Mouse (Mus musculus): ENCODE results near the gene Tbc1d9b. TPM values are rescaled to one million over a fixed set of nuclear protein-coding genes. Genes with fewer than 3 reads are reported as not detected.

Tbc1d9b gene
- total RNA-seq, 2 experiments from 2014 or later, result 40.2 to 45.6 TPM

DNA sequence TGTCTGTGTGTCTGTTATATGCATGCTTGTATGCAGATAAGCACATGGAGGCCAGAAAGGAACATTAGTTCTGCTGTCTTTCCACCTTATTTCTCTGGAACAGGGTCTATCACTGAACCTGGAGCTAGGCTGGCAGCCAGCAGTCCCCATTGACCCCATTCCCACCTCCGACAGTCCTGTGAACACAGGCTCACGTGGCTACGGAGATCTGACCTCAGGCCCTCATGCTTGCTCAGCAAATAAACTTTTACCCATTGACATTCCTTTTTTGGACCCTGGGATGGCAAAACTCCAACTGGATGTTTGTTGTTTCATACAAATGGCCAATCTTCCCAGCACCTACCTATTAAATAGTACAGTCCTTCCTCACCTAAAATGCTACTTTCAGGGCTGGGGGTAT, 45.2 kb downstream of the Tbc1d9b start:
- DNase-seq, result no peak

DNA sequence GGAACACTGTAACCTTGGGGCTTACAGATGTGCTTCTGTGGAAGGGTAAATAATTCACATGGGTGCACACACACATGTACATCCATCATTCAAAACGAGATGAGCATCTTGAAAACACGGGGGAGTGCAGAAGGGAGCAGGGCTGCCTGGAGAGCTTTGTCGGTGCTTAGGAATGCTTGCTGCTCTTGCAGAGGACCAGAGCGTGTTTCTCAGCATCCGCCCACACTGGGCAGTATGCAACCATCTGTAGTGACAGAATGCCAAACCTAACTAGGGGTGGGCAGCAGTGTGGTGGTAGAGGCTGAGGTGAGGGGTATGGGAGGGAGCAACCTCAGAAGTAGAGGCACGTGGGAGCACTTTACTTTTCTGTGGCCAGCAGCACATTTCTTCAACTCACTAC, 45.9 kb downstream of the Tbc1d9b start:
- no peak for DNase-seq

DNA sequence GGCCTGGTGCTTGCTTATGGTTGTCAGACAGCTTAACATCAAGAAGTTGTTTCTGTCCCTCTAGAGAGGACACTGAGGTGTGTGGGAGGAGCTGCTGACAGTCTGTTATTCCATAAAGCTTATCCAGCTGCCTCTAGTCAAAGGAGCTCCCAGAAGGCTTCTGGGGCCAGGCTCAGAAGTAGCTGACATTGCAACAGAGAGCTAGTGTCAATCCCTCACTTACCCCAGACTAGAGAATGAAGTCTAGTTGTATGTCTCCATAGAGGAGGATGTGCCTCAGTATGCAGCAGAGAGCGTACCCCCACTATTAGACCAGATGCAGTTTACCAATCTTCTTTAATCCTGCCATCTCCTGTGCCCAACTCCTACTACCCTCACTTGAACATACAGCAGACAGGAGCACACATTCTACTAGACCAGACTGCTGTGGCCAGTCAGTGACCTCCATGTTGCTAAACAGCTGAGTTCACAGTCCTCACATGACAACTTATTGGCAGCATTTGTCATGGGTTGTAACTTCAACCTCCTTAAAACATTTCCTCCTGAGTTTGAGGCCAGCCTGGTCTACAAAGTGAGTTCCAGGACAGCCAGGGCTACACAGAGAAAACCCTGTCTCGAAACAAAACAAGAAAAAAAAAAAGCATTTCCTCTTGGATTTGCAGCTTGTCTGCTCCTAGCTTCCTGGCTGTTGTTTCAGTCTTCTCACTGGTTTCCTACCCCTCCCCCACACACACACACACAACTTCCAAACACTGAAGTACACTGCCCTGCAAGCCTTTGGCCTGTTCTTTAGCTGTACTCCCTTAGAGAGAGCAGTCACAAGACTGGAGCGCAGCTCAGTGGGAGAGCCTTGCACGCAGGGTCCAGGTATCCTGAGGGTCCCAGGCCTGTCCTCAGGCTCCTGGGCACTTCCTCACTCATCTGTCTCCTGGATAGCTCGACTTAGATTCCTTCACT, 47.6 kb downstream of the Tbc1d9b start:
- DNase-seq, result no peak

DNA sequence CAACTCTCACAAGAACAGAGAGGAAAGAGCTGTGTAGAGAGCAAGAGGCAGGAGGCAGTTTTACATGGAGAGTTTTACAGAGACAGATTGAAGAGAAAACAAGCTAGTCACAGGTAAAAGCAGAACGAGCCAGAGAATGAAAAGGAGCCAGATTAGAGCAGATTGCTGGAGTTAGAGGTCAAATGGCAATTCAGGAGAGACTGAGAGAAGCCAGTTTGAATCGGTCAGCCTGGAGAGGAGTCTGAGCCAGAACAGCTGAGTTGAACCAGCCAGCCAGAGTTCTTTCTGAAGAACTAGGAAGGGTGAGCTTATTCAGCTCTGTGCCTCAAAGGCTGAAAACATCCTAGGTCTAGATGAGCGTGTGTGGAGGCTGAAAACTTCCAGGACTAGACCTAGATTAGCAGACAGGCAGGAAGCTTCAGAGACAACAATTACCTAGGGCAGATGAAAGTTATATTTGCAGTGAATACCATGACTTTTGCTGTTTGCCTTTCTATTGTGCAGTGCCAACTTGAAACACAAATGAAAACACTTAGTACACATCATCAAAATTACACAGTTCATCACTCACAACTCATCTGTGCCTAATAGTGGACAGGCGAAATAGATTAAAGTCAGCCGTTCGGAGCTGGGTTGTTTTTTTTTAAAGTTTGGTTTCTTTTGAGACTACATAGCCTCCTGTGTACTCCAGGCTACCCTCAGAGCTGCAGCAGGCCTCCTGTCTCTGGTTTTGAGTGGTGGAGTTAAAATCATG, 49.5 kb downstream of the Tbc1d9b start:
- DNase-seq, result no peak

DNA sequence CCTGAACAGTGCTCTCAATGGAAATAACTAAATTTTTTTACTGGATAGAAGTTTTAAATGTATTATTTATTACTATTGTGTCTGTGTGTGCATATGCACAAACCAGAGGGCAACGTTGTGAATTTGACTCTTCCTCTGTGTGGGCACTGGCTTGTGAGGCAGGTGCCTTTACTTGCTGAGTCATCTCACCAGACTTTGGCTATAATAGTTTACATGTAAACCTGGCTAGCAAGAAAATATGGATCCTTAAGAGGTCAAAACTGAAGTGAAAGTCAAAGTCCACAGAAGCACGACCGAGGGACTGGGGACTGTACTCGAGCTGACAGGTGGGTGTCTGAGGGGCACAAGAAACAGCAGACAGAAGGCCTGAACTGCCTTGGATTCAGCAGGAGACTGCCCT, 51.5 kb downstream of the Tbc1d9b start:
- DNase-seq, result no peak

DNA sequence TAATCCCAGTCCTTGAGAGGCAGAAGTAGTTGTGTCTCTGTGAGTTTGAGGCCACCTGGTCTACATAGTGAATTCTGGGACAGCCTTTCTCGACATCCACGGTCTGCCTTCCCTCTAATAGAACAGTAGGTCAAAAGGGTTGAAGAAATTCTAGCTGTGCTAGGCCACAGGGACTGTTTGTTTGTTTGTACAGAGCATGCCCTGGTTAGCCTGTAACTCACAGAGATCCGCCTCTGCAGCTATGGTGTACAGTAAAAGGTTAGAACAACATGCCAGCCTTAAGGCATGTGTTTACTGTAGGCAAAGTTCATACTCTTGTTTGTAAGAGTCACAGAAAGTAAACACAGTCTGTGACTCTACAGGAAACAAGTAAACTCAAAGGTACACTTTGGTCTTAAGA, 53.6 kb downstream of the Tbc1d9b start:
- DNase-seq, result no peak

DNA sequence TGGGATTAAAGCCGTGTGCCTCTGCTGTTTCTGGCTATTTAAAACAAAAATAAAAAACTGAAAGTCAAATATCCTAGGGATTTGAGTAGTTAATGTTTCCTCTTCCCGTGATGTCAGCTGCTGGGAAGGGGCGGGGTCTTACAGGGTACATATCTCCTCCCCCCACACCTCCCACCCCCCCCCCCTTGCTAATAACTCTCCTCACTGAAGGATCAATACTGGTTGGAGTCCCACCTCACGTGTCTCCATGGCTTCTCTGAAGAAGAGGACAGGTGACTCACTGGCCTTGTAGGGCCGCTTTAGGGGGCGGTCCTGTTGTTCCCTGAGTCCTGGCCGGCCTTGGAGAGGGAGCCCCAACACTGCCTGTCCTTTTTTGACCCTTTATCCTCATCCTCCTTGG, 57.5 kb downstream of the Tbc1d9b start:
- peak in 1 of 2 experiments; percentile 29 for DNase-seq

DNA sequence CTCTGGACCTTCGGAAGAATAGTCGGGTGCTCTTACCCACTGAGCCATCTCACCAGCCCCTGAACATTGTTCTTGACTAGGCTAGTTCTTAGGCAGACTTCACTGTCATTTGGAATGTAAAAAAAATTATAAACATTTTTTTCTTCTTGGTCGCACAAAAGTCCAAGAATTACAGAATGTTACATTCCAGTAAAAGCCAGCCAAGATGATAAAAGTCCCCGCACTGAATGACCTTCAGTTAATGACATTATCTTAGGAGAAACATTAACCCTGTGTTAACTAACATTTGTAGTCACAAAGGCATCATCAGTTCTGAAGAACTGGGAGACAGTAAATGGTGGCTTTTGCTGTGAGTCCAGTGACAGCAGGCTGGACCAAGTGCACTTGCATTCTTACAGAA, 59.2 kb downstream of the Tbc1d9b start:
- DNase-seq, result no peak

DNA sequence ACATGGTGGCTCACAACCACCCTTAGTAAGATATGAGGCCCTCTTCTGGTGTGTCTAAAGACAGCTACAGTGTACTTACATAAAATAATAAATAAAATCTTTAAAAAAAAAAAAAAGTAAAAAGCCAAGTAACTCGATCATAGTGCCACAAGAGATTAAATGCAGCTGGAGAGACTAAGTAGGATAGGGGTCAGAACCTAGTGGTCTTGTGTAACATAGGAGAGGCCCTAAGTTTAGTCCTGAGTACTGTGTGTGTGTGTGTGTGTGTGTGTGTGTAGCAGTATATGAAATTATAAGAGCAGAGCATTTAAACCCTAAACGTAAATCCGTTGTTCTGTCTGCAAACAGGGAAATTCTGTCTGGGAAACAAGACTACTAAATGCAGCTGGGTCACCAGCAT, 61.1 kb downstream of the Tbc1d9b start:
- DNase-seq, result no peak

DNA sequence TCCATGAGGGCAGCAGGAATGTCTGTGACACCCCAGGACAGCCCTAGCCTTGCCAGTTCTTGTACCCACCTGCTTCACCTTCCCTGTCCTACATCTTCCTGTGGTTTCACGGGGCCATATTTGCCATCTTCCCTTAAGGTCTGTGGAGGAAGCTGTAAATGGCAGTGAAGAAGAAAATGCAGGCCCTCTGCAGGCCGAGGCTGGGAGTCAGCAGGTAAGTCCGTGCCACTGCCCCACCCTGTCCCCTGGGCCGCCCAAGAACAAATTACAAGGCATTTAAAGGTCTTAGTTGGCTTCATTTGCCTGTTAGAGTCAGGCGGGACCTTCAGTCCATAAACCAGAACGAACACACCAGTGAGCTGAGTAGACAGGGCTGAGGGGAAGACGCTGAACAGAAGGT, 62.9 kb downstream of the Tbc1d9b start:
- DNase-seq, result no peak

DNA sequence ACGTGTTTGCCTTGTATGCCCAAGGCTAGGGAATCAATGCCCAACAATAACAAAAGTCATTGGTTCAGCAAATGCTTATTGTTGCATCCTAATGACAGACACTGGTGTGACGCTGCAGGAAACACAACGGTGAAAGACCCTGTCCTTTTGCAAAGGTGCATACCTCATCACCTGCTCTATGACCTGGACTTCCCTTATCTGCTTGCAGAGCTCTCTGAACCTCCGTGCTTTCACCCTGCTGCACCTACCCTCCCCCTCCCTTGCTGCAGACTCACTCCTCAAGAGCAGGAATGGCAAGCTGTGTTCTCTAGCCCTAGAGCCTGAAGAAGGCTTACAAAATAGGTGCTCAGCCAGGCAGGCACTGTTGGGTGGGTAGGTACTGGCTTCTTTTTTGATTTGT, 63.6 kb downstream of the Tbc1d9b start:
- DNase-seq, result no peak

DNA sequence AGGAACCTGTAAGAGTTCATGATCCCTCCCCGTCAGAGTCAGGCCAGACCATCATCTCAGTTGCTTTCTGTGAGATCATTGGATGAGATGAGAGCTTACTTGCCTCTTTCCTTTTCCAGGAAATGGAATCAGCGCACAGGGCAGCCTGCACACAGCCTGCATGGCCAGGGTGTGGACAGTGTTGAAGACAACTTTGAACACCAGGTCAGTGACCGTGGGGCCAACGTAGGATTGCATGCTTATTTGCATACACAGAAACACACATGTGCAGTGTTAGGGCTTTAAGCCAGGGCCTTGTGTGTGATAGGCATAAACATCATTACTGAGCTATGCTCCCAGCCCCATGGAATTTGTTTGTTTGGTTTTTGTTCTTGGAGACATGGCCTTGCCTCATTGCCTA, 66.3 kb downstream of the Tbc1d9b start:
- DNase-seq, result no peak

DNA sequence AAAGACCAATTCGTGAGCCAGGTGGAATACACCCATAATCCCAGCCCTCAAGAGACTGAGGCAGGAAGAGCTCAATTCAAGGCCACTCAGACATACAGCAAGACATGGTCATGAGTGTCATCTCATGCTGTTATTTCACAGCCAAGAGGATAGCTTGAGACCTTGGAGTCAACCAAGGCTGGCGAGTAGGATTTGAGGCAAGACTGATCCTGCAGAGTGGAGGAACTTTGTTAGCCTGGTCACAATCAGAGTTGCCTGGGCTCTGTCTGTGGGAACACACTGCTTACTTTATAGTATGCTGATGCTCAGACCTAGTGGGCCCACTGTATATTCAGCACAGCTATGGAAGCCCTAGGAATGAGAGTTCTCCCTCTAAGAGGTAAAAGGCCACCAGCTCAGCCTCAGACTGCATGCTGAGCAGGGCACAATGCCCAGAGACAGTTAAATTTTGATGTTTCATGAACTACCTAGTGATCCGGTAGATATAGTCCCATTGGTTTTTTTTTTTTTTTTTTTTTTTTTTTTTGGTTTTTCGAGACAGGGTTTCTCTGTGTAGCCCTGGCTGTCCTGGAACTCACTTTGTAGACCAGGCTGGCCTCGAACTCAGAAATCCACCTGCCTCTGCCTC, 67.1 kb downstream of the Tbc1d9b start:
- DNase-seq, result no peak

DNA sequence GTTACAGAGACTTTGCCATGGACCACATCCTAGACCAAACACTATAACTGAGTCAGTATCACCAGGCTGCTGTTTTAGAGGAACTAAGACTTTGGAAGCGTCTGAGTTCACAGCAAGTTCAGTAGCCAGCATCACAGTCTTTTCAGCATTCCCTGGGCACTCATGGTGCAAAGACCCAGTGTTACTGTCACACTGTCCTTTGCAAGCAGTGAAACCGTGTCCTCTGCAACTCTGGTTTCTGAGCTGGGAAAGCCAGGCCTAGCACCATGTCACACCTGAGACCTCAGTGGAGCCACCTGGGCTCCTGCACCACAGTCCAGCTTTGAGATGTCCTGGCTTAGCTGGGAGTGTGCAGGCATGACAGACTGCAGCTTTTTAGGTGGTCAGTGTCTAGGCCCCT, 67.7 kb downstream of the Tbc1d9b start:
- DNase-seq, result no peak

DNA sequence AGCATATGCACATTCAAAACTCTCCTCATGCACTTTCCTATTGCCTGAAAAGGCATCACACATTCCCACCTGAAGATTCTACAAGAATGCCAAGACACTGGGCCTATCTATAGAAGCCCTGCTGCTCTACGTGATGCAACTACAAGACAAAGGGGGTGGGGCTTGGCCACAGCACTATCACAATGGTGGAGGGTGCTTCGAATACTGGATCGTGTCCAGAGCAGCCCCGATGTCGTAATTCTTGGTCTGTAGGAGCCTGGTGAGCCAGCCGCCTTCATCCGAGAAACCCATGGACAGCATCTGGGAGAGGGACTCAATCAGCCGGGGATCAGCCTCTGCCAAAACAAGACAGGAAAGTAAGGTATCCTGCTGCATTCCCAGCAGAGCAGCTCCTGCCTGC, 69.4 kb downstream of the Tbc1d9b start:
- peak in 1 of 2 experiments; percentile 35 for DNase-seq

DNA sequence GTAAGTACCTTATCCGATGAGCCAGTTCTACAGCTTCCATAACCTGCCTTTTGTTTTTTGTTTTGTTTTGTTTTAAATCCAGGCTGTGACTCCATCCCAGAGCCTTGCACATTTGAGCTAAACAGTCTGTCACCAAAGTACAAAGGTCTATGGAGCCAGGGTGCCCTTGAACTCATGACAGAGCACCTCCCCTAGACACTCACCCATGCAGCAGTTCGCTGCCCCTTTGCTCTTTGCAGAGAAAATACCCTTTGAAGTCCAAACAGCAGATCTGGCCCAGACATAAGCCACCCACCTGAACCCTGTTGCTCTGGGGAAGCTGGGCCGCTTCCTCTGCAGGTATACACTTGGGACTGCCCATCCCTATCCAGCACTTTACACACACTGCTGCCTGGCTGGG, 70.4 kb downstream of the Tbc1d9b start:
- DNase-seq, result no peak

DNA sequence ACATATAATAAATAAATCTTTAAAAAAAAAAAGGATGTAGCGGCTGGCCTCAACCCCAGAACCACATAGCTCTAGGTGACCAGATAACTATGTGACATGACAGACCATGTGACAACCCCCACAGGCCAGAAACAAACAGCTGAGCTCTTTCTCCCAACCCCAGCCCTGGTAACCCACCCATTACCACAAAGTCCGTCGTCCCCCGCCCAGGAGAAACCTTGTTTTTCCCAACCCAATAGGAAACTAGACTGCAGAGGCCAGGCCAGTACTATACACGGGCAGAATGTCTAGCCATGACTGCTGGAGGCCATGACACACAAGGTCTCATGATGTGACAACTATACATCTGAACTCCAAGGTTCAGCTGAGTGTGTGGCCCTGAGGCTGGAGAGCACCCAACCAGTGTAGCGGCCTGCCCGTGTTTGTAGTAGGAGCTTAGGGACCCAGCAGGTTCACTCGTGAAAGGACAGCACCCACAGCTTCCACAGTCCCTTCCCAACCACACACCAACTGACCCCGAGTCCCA, 72.2 kb downstream of the Tbc1d9b start:
- no peak for DNase-seq

DNA sequence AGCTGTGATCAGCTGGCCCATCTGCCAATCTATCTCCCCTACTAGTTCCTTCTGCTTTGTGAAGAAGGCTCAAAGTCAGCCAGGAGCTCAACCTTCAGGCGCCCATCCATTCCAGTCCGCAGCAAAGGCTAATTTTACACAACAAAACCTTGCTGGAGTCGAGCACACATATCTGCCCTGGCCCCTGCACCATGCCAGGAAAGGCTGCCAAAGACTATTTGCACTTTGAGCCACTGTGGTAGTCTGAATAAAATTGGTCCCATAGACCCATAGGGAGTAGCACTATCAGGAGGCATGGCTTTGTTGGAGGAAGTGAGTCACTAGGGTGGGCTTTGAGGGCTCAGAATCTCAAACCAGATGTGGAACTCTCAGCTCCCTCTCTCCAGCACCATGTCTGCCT, 74.2 kb downstream of the Tbc1d9b start:
- peak in 1 of 2 experiments; percentile 64 for DNase-seq

DNA sequence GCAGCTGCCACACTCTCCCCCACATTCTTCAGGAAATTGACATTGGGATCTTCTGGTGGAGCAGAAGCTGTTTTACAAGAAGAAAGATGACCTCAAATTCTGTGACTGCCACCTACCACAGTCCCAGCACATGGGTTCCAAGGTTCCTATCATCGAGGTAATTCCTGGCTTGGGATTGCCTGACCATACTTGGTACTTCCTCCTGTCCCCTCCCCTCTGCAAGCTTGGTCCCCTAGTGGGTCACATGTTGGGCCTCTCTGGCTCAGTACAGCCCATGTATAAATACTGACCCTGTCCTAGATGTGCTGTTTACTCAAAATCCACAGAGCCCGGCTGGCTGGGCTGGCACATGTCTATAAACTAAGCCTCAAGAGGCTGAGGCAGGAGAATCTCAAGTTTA, 74.8 kb downstream of the Tbc1d9b start:
- no peak for DNase-seq

DNA sequence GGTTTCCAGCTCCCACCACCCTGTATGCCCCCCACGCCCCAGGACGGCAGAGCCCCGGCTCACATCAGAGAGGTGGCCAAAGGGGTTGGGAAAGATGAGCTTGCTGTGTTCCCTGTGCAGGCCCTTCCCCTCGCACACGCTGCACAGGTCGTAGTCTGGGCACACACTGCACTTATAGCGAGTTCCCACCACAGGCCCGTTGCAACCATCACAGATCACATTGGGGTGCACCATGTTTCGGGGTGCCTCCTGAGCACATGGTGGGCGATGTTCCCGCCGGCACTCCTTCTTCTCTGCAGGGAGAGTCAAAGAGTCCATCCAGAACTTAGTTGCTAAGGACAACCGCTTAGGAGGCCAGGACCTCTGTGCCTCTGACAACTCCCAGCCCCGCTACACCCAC, 76.1 kb downstream of the Tbc1d9b start:
- DNase-seq, result no peak

DNA sequence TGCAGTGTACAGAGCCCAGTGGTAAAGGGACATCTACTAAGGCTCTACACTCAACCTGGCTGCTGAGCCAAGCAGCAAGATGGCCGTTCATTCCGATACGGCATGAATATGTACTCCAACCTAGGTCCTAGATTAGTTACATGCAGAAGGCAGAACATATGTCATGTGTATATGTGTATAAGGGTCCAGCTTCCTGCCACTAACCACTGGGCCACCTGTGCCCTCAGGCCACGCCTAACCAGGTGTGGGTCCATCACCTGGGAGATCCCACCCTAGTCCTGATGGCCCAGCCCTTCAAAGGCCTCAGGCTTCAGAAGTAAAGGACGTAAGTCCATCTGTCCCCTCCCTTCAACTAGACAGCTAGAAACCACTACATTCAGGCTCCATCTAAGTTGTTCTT, 76.8 kb downstream of the Tbc1d9b start:
- DNase-seq, result no peak

DNA sequence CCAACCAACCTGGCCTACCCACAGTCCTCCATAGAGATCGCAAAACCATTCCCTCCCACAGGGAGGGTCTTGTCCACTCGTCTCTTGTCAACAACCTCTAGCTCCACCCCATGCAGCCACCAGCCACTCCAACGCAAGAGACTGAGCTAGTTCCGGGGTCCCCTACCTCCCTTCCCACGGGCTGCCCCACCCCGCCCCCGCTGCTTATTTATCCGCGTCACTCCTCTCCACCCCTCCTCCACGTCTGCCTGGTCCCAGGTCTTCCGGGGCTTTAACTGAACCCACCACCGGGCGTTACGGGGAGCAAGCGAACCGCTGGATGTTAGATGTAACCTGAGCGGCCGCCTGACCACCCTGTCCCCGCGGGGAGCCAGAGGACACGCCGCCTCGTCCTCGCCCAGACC, 78.9 kb downstream of the Tbc1d9b start:
- DNase-seq, result peak; percentile 90 to 95

Data from heart, adult 18-20 months (tissue).